Mouse (Mus musculus) thymus, postnatal 4 days (tissue): Measurements from ENCODE around the gene Smpdl3b.
"Not testable (repeated sequence)": the region's sequence is repeated elsewhere in the genome, so short reads cannot be mapped to it uniquely, and the experiment has no call there.

Experiments
- DNase-seq: peaks from one replicate; pipeline ENCODE4 v3.0.0; 2021

Gene Smpdl3b

DNA sequence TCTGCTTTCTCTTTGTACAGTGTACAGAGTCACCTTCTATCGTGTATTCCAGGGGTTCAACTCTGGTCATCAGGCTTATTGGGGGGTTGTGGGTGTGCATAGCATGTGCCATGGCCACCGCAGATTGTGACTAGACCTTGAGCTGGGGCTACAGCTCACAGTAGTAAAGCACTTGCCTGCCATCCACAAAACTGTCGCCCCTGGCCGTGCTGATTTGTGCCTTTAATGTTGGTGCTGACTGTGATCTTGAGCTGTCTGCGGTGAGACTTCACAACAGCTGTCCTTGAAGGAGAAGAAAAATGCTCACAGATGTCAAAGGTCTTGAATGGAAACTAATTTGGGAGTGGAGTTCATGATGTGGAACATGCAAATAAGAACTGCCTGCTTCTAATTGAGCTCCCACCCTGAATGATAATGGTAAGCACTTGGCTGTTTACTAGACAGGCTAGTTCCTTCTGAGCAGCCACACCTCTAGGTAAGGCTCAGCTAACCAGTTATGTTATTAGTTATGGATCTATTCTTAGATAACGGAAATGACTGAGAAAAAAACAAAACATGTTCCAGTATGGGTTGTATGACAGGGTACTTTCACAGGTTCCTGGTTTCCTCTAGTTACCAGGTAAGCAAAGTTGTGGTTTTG is 21.6 kb upstream of the Smpdl3b start:
- DNase-seq: no peak

DNA sequence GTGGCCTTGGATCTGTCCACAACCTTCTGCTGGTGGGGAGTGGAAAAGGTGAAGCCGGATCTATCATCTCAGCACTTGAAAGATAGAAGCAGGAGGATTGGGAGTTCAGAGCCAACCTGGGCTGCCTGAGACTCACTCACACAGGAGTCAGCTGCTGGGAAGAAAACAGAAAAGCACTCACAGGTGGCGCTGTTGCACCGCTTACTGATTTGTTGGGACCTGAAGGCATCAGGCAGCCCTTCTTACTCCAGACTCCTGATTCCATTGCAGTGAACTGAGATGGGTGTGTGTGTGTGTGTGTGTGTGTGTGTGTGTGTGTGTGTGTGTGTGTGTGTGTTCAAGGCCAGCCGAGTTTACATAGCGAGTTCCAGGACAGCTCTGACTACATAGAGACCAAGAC is 19.7 kb upstream of the Smpdl3b start:
- DNase-seq: peak; percentile 86

DNA sequence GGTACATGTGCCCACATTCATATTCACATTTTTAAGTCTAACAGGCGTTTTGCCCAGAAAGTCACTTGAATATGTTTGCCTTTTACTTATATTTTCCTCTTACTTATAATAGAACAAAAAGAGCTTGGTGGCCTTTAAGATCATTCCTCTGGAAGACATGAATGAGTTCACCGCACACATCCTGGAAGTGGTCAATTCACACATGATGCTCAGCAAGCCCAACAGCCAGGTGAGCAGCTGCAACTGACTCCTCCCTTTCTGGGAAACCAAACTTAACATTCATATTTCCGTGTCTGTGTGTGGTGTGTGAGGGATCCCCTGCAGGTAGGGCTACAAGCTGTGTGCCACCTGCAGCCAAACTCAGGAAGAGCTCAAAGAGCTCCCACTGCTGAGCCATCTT is 17.9 kb upstream of the Smpdl3b start:
- no peak for DNase-seq

DNA sequence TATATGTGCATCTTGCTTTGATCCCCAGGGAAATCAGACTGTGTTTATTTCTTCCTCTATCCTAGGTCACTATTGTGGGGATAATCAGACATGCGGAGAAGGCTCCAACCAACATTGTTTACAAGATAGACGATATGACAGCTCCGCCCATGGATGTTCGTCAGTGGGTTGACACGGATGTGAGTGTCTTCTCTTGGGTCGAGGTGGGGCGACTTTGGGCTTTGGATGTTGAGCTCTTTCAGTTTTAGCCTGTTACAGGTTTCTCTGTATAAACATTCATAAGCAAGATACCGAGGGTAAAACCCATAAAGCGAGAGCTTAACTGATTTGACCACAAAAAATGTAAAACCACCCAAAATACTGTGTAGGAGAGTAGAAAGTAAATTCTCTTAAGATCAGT is 14.7 kb upstream of the Smpdl3b start:
- no peak for DNase-seq

DNA sequence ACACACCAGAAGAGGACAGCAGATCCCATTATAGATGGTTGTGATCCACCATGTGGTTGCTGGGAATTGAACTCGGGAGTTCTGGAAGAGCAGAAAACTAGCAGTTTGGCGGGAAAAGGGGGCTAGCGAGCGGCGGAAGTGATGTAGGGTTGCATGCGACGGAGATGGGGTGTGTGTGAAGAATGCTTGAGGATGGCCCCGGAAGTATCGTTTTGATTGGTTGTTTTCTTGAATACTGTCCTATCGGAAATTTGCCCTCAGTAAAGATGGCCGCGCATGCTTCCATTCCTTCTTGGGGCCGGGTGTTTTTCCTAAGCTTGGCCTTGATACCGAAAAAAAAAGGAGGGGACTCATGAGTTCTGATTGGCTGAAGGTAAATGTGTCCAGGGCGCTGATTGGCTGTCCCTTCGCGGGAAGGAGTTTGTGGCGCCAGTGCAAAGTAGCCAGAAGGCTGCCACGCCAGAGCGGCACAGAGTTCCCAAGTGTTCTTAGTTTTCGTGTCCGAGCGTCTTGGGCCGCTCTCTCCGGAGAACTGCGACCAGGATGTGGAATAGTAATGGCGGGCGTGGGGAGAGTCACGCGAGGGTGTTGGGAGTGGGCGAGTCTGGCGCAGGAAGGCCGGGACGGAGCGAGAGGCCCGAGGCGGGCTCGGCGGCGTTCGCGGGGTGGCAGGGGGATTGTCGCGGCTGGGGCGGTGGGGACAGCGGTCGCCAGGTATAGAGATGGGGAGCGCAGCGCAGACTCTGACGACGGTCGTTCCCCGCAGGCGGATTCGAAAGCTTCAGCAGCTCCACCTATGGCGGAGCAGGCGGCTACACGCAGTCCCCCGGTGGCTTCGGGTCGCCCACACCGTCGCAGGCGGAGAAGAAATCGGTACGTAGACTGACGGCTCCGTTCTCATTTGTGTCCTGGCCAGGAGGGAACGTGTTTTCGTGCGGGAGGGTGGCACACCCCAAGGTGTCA is 11.1 kb upstream of the Smpdl3b start, which contains the start of gene Rpa2:
Gene Rpa2 (plus strand): TSS at position 419 of the 963 bp plus-strand sequence.
- peak; percentile 98 for DNase-seq

DNA sequence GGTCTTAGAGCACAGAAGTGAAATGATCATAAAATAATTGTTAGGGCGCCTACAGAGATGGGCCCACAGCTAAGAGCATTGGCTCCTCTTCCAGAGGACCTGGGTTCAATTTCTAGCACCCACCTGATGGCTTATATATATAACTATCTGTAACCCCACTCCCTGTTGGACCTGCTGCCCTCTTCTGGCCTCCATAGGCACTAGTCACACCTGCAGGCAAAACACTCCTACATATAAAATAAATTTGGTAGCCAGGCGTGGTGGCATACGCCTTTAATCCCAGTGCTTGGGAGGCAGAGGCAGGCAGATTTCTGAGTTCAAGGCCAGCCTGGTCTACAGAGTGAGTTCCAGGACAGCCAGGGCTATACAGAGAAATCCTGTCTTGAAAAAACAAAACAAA is 6.1 kb upstream of the Smpdl3b start:
- DNase-seq: not testable (repeated sequence)

DNA sequence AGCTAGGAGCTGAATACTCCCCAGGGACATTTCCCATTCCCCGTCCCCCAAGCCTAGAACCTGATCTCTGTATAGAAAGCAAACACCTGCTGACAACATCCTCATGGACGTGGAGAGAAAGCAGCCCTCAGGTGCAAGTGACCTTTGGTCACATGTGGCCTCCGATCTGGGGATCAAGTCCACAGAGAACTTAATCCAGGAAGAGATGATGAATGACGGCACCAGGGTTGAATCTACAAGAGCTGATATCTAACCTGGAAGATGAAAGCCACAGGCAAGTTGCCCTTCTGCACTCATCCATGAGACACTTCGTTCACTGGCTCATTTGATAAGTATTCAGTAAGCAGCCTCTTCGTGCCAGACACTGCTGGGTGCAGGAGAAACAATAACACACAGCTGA is 5.5 kb upstream of the Smpdl3b start:
- DNase-seq: no peak

DNA sequence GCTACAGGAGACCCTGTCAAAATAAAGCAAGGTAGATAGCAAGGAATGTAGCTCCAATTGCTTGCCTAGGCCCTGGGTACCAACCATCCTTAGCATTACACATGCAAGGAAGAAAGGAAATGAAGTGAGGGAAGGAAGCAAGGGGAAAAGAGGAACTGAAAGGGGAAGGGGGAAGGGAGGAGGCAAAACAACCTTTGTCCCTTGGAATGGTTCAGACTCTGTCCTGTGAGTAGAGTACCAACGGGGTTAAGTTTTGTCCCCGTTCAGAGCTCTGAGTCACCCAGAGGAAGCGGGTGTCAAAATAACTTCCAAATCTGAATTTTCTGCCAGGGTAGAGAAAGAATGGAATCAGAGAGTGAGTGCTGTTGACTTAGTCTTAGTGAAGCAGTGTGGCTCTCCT is 3.2 kb upstream of the Smpdl3b start:
- DNase-seq: no peak

DNA sequence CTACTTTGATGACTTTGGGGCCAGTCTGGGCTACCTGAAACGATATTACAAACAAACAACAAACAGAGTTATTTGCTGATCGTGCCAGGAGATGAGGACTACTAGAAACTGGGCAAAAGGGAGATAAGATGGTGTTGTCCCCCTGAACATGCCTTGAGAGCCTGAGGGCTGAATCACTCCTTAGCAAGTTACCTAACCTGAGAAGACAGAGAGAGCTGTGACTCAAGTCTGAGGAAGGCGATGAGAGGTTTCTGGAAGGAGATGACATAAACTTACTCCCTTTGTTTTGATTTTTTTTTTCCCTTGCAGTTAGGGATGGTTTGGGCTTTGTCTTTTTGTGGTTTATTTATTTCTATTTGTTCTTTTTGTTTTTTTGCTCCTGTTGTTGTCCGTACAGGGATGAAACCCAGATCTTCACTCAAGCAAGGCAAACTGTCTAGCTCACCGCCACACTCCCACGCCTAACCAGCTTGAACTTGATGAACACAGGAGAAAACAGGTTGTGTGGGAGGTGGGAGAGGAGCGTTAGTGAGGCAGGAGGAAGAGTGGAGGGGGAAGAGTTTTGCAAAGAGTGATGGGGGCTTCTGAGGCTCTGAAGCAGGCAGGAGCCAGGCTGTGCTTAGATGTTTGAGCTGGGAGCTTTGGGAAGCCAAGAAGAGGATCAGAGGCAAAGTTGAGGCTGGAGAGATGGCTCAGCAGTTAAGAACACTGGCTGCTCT is 740 bp upstream of the Smpdl3b start:
- no peak for DNase-seq

DNA sequence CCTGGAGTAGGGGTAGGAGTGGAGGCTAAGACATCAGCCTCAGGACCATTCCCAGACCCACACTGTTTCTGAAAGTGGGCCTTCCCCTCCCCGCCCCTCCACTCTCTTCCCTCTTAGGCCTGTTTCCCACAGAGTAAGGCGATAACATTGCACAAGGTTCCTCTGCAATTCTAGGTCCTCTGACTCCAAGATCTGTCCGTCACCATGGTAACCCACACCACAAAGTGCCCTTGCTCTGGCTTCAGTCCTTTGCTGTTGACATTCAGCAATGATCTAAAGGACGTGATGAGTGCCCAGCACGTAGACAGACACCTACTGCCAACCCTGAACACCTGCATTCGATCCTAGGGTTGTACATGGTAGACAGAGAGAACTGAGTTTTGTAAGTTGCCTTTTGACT is 4.1 kb downstream of the Smpdl3b start:
- no peak for DNase-seq

DNA sequence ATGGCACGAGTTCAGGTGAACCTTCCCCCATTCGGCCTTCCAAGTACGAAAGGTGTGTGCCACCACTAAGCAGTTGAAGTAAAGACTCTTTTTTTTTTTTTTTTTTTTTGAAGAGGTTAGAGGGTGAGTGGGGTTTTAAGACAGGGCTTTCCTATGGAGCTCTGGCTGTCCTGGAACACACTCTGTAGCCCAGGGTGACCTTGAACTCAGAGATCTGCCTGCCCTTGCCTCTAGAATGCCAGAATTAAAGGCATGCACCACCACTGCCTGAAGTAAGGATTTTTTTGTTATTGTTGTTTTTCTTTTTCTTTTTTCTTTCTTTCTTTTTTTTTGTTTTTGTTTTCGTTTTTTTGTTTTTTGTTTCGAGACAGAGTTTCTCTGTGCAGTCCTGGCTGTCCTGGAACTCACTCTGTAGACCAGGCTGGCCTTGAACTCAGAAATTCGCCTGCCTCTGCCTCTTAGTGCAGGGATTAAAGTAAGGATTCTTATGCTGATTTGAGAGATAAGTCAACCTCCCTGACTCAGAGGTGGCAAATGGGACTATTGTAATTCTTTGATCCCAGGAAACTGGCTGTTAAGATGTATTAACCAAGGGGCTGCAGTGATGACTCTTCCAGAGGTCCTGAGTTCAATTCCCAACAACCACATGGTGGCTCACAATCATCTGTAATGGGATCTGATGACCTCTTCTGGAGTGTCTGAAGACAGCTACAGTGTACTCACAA is 7.6 kb downstream of the Smpdl3b start:
- no peak for DNase-seq

DNA sequence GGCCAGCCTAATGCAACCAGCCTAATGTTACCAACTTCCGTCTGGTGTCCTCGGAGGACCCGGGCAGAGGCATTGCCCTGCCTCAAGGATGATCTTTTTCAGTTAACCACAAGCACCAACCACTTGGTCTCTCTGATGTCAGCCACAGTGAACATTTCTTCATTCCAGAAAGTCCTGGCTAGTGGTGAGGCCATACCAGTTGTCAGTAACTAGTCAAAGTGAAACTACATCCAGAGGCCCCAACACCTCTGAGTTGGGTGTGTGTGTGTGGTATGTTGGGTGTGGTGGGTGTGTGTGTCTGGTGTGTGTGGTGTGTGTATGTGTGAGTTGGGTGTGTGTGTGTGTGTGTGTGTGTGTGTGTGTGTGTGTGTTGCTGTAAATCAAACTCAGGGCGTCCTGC is 8.3 kb downstream of the Smpdl3b start:
- no peak for DNase-seq

DNA sequence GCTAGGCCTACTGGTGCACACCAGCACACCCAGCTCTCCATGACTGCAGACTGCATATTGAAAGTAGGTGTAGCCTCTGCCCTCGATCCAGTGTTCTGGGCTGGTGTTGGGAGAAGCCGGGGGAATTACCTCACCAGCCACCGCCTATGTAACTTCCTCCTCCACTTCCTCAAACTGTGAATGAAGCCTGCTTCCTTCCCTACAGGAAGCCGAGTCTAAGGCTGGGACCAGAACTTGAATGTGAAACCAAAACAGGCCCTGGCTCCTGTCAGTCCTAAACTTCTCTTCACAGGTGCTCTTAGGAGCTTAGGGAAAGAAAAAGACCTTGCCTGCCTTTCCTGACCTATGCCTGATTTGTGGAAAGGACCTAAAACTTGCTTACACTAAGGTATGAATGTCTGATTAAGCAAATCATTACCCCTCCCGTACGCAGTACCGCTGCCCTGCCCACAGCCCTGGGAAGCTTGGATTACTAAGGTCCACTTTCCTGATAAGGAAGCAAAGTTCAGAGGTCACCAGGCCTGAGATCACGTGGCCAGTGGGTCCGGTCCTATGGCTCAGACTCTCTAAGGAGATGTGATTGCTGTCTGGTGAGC is 9.3 kb downstream of the Smpdl3b start:
- DNase-seq: peak; percentile 28

DNA sequence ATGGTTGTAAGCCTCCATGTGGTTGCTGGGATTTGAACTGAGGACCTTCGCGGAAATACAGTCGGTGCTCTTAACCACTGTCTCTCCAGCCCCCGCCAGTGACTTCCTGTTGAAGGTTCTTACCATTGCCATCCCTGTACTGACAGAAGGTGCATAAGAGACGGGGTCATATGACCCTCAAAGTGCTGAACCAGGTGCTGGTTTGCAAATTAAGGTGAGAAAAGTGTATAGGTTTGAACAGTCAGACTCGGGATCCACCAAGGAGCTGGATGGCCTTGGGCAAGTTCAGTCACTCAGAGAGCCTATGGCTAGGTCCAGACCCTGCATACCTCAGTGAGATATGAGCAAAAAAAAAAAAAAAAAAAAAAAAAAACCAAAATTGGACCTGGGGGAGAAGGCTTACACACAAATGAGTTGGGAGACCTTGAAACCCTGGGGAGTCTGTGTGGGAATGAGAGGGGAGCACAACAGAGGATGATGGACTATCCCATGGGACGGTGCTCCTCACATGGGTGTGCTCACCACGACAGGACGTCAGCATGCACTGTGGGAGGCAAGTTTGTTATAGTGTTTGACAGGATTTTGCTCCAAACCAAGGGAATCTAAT is 10.0 kb downstream of the Smpdl3b start:
- DNase-seq: no peak

DNA sequence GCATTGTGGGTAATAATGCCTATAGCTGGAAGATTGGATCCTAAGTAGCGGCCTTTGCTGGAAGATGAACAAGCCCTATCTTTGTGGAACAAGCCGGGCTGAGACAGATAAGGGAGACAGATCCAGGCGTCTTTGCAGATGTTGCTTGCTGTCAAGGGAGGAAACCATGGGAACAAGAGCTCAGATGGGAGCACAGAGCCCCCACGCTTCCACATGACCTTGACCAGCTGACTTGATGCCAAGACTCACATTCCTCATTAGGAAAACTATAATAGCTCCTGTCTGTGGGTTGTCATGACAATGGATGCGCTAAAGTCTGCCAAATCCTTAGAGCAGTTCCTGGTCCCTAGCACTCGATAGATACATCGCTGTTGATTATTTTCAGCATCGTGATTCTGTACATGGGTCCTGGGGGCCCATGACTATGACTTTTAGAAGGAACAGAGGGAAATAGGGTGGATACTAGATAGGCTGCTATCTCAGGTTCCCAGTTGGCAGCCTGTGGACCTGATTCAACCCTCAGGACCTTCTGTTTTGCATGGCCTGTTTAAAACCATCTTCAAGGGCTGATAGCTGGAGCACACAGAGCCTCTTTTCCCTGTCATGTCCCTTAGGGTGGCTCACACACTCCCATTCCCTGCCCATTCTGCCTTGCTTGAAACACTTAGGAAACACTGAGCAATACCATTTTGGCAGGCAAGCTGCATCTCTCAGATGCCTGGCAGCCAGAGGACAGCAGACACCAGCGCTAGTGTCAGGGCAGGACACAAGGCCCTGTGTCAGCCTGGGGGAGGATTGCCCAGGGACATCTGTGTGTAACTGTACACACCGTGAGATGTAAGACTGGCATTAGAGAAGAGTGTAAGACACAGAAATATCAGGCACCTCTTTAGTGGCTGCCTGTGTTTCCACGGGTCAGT is 12.8 kb downstream of the Smpdl3b start:
- DNase-seq: no peak

DNA sequence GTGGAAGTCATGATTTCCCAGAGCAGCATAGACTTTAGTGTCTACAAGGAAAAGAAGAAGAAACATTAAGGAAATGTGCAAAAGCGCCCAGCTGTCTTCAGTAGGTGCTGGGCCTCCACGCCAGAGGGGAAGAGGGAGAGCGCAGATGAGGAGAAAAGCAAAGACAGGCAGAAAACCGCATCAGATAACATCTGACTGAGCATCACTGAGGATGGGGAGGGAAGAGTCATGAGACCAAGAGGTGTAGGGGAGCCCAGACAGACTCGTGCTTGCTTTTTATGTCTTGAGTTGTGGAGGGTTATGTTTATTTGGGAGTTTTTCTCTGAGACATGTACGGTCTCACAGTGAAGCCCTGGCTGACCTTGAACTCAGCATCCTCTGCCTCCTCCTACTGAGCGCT is 15.6 kb downstream of the Smpdl3b start:
- DNase-seq: no peak

DNA sequence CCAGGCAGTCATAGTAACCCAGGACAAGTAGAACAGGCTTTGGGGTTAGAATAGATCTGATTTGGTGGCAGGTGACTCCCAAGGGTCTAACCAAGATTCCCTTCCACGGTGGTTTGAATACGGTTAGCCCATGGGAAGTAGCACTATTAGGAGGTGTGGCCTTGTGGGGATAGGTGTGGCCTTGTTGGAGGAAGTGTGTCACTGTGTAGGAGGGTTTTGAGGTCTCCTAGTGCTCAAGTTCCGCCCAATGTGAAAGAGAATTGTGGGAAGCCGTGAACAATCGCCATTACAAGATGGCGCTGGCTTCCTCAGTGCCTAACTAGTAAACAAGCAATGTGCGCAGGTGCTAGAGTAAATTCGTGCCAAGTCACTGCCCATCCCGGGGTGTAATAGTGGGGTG is 19.9 kb downstream of the Smpdl3b start:
- DNase-seq: not testable (repeated sequence)

DNA sequence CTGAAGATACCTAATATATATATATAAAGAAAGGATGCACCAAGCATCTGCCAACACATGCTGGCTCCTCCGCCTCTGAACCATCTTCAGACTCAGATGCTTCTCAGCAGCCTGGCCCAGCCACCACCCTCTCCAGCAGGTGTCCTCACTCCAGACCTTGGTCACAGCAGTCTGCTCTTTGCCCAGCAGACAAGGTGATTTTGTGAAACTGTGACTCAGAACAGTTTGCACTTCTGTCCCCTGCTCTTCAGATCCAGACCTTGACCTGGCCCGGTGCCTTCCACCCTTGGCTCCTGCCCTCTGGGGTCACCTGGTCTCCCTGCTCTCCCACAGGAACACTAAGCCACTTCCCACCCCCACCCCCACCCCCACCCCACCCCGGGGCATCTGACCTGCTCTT is 21.2 kb downstream of the Smpdl3b start:
- no peak for DNase-seq

DNA sequence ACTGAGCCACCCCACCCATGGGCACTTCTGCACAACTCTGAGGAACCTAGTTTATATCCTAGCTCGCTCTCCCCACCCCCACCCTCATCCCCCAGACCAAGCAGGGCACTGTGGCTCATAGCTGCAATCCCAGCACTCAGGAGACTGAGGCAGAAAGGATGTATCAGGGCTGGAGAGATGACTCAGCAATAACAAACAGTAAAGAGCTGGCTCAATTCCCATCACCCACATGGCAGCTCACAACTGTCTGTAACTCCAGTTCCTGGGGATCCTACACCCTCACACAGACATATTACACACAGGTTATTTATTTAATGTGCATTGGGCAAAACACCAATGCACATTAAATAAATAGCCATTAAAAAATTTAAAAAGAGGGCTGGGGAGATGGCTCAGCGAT is 21.7 kb downstream of the Smpdl3b start:
- no peak for DNase-seq

DNA sequence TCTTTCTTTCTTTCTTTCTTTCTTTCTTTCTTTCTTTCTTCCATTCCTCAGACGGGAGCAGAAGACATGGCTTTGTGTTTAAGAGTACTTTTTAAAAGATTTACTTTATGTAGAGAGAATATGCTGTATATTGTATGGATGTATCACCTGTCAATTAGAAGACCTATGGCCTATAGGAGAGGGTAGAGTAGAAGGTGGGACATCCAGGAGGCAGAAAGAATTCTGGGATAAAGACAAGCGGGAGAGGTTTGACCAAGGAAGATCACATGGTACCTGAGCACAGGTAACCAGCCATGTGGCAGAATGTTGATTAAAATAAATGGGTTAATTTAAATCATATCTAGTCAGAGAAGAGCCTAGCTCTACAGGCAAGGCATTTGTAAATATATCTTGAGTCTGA is 22.3 kb downstream of the Smpdl3b start:
- DNase-seq: no peak
